Mouse (Mus musculus) cerebellum, postnatal 4 days (tissue): ENCODE results near the gene Bud13.

ENCODE experiments used
- DNase-seq, 2 experiments: peaks; one replicate each; pipeline ENCODE4 v3.0.0; 2022; ENCODE audit warnings: low spot score in 2 of 2, mixed read lengths in 1 of 2

The Bud13 gene

GRCm38 (mm10) chr9:46282631-46283436 is at the start of gene Bud13:
Gene Bud13 (plus strand): TSS chr9:46283008.
- DNase-seq, result peak; percentile 96 to 99

DNA sequence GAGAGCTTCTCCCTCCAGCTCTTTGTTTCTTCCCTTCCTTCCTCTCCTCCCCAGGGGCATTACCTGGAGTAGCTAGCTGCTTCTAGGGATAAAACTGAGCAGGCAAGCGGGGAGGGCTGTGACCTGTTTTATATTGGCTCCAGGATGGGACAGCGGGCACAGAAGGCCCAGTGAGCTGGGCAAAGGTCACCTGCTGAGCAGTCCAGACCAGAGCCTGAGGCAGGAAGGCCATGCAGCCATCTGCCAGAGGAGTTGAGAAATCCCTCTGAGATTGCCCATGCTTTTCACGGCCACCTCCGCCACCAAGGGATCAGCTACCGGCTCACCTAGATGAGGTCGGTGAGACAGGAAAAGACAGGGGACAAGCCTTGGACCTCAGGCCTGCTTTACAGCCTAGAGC is 47.6 kb upstream of the Bud13 start:
- DNase-seq, result no peak

DNA sequence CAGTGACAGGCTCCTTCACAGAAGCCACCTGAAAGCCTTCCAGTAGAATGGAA is 47.4 kb upstream of the Bud13 start, which contains the start of gene Apoc3:
Gene Apoc3 (minus strand): TSS at position 41 of the 53 bp plus-strand sequence.
- DNase-seq, result no peak

DNA sequence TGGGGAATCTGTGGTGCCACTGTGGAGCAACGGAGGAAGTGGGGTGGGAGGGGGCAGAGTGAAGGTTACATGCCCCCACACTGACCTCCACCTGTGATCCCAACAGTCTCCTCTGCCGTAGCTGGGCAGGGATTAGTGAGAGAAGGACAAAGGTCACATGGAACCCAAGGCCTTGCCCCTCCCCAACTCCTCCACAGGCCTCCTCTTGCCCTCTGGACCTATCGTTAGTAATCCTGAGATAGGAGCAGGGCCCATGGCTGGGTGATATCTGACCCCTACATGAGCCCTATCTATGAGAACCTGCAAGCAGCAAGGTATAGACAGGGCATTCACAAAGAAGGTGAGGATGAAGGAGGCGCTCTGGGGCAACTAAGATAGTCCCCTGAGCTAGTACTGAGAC is 47.2 kb upstream of the Bud13 start:
- no peak for DNase-seq

DNA sequence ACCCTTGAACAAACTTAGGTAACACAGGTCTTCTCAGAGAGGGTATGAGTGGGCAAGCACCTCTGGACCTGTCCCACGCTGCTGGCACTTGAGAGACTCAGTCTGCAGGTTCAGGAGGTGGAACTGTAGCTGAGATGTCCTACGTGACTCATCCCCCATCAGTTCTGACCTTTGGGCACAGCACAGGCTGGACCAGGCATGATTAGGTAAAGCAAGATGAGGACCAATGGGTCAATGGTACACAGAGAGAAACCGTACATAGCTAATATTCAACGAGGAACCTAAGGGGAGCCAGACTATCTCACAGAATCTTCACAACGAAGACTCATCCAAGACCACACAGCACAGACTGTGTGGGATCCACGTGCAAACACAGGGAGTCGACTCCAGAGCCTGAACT is 44.0 kb upstream of the Bud13 start:
- DNase-seq, result no peak

DNA sequence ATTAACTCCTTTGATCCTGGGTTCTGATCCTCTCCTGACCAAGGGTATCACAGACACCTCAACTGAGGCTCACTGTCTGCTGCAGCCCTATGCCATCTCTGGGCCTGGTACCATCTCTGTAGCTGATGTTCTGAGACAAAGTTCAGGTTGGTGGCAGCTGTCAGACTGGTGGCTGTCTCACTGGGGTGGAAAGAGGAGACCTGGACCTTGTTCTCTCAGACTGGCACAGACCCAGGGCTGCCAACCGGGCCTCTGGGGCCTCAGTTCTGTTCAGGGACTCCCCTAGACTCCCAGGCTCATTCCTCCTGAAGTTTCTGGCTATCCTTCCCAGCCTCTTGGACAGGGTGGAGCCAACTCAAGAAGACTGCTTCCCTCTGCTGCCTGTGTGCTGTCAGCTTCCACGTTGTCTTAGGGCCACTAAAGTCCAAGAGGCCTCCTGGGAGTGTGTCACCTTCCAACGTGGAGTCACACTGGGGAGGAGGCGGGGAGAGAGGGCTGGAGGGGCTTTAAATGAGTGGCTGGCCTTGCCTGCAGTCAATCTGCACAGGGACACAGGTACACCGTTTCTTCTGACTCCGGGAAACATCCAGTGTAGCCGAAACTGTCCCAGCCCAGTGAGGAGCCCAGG is 42.2 kb upstream of the Bud13 start, which contains the start of gene Apoa4:
Gene Apoa4 (plus strand): TSS at position 171 of the 628 bp plus-strand sequence.
- DNase-seq, result no peak

- no peak for DNase-seq
These were observed 41.0 kb upstream of the Bud13 start for GRCm38 (mm10) chr9:46241818-46242217.

DNA sequence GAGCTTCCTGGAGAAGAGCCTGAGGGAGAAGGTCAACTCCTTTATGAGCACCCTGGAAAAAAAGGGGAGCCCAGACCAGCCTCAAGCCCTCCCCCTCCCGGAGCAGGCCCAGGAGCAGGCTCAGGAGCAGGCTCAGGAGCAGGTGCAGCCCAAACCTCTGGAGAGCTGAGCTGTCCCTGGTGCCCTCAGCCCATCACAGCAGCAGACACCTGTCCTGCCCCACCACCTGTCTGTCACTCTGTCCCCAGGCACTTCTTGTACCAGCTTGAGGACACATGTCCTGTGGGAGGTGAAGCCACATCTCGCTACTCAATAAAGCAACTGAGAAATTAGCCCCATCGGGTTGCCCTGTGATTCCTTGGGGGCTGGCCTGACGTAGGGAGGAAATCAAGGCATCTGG is 39.7 kb upstream of the Bud13 start:
- no peak for DNase-seq

DNA sequence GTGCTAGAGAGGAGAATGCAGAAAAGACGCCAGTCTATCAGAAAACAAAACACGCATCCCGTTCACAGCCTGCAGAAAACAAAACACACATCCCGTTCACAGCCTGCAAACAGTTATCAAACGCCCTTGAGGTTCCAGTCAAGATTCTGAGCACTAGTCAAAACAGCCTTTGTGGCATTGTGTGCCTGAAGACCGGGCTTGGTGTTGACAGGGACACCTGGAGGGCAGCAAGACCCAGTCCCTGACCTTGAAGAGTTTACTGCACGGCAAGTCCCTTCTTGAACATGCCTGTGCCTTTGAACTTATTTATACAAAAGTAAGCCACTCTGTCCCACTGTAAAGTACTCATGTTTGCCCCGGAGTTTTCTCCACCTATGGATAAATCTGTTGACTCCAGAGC is 39.2 kb upstream of the Bud13 start:
- no peak for DNase-seq

DNA sequence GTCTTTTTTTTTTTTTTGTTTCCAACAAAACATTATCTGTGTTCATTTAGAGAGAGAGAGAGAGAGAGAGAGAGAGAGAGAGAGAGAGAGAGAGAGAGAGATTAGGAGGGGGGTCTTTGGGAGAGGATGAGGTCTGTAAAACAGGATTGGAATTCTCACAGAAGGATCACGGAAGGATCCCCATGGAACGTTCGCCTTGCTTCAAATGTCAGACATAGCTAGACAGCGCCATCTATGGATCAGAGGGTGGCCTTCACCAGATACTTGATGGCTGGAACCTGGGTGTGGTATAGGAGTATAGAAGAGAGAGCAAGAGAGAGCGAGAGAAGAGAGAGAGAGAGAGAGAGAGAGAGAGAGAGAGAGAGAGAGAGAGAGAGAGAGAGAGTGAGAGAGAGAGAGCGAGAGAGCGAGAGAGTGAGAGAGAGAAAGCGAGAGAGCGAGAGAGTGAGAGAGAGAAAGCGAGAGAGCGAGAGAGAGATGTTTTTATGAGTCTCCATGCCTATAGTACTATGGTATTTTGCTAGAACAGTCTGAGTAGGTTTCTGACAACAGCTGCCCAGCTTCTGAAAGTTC is 36.0 kb upstream of the Bud13 start:
- peak; percentile 43 to 62 for DNase-seq

DNA sequence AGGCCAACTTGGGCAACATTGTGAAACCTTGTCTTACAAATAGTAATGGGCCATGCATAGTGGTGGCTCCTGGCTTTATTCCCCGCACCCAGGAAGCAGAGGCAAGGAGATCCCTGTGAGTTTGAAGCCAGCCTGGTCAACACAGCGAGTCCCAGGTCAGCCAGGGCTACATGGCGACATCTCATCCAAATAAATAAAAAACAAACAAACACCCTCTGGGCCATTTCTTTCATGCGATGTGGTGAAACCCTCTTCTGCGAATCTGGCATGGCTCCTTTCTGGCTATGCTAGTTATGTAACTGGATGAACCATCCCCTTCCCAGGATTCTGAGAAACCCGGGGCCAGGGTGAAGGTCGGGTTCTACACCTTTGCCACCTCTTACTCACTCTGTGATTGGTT is 26.6 kb upstream of the Bud13 start:
- DNase-seq, result no peak

DNA sequence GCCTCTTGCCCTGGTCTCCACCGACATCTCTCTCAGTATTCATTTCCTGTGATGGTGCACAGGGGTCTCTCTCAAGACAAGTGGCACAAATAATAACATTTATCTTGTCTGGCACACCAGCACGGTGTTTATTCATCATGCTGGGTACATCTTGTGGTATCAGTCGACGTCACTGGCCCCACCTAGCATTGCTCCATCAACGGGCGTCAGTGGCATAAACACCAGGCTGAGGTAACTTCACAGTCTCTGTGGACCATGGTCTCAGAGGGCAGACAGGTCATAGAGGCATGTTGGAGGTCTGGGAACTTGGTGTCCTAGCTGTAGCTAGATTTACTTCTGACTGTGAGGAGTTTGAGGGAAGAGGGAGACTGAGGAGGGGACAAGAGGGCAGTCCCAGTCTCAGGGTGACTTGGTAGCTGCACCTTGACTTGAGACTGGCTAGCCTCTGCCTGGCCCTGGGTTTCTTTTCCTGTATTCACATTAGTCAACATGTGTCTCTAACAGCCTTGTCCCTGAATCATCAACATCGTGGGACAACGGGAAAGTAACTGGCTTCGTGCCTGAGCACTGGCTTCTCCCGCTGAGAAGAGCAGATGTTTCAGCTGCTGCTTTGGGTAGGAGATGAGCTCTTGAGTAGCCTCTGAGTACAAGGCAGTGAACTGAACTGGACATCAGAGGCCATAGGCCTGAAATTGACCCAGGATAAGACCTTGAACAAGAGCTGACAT is 26.0 kb upstream of the Bud13 start:
- DNase-seq, result no peak

GRCm38 (mm10) chr9:46257546-46257945 is 25.3 kb upstream of the Bud13 start:
- DNase-seq, result no peak

GRCm38 (mm10) chr9:46259111-46259510 is 23.7 kb upstream of the Bud13 start:
- DNase-seq, result no peak

- no peak for DNase-seq
These were observed 21.7 kb upstream of the Bud13 start for GRCm38 (mm10) chr9:46261131-46261530.

GRCm38 (mm10) chr9:46268343-46268873 is 14.4 kb upstream of the Bud13 start, which contains the start of gene Apoa5:
Gene Apoa5 (plus strand): TSS chr9:46268633.
- no peak for DNase-seq

GRCm38 (mm10) chr9:46269125-46269524 is 13.7 kb upstream of the Bud13 start:
- no peak for DNase-seq

DNA sequence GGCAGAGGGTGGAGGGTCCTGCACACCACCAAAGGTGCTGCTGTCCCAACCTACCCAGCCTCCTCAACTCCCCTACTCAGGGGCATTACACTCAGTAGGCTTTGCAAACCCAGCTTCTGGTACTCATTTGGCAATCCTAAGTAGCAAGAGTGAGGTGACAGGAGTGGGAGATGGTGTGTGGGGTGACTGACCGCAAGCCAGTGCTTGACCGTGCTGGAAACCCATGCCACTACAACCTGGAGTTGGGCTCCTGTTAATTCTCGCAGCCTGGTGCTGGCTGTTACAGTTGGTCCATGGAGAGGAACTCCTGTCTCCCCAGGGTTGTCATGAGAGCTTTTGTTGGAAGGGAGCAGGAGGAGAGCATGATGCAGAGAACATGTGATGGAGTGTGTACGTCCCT is 12.0 kb upstream of the Bud13 start:
- no peak for DNase-seq

GRCm38 (mm10) chr9:46272070-46272469 is 10.7 kb upstream of the Bud13 start:
- no peak for DNase-seq

GRCm38 (mm10) chr9:46272677-46273454 is 9.9 kb upstream of the Bud13 start, which contains the start of gene Zpr1:
Gene Zpr1 (plus strand): TSS chr9:46273064.
- DNase-seq, result peak; percentile 72 to 79

- no peak for DNase-seq
These were observed 8.3 kb upstream of the Bud13 start for GRCm38 (mm10) chr9:46274494-46274893.

DNA sequence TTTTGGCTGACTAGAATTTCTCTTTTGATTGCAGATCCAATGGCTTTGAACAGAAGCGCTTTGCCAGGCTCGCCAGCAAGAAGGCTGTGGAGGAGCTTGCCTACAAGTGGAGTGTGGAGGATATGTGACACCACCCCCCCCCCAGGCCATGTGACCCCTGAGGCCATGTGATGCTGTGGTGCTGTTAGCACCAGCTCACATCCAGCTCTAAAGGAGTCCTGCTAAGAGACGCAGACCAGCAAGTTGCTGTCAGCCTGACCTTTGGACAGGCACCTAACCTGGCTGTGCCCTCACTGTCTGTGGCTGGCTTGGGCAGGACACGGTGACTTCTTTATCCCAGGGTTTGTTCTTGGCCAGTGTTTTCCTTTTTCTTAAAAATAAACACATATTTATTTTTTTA is 15.6 kb downstream of the Bud13 start:
- no peak for DNase-seq
